Mouse (Mus musculus) testis, adult 2 months (tissue): ENCODE results near the gene Omp. TPM values are rescaled to one million over a fixed set of nuclear protein-coding genes. Genes with fewer than 3 reads are reported as not detected.

Experiments used
- H3K27ac ChIP-seq: fragments of 200-500 bp; 2 replicates; pipeline ENCODE4 v1.5.1; 2012; ENCODE audit warnings: low read depth, low read length; ENCODE audit not compliant: control insufficient read depth, insufficient read depth
- H3K27me3 ChIP-seq: fragments of 200-500 bp; 2 replicates; pipeline ENCODE4 v1.6.1; 2012; ENCODE audit warnings: mild to moderate bottlenecking, low read length, moderate library complexity; ENCODE audit not compliant: control insufficient read depth, insufficient read depth
- H3K36me3 ChIP-seq: fragments of 200-500 bp; 2 replicates; pipeline ENCODE4 v1.6.1; 2012; ENCODE audit warnings: mild to moderate bottlenecking, low read length; ENCODE audit not compliant: control insufficient read depth, insufficient read depth
- H3K4me1 ChIP-seq: fragments of 200-500 bp; 2 replicates; pipeline ENCODE4 v1.6.1; 2012; ENCODE audit warnings: low read length; ENCODE audit not compliant: control insufficient read depth, insufficient read depth
- H3K4me3 ChIP-seq: fragments of 200-500 bp; 2 replicates; pipeline ENCODE4 v1.5.1; 2012; ENCODE audit warnings: low read depth, mild to moderate bottlenecking, low read length, moderate library complexity, mixed read lengths; ENCODE audit not compliant: control insufficient read depth
- CTCF ChIP-seq: fragments of 200-500 bp; IDR thresholded peaks from 2 replicates; pipeline ENCODE4 v1.5.1; 2012; ENCODE audit warnings: low read depth, mild to moderate bottlenecking, inconsistent platforms, low read length, moderate library complexity; ENCODE audit not compliant: control insufficient read depth, insufficient read depth, insufficient replicate concordance
- POLR2A ChIP-seq: fragments of 200-500 bp; IDR thresholded peaks from 2 replicates; pipeline ENCODE4 v1.6.1; 2012; ENCODE audit warnings: low read depth, mild to moderate bottlenecking, inconsistent platforms, low read length, moderate library complexity; ENCODE audit not compliant: control insufficient read depth
- polyA plus RNA-seq: library from polyadenylated mRNA; depleted of rRNA; stranded (reverse); fragments of >200 nt; gene quantifications from 2 replicates; pipeline ENCODE4 v1.2.3, GENCODE M21; 2012; rRNA removed

Omp gene
- polyA plus RNA-seq = 0.11 and 0.14 TPM in 2 replicates

DNA sequence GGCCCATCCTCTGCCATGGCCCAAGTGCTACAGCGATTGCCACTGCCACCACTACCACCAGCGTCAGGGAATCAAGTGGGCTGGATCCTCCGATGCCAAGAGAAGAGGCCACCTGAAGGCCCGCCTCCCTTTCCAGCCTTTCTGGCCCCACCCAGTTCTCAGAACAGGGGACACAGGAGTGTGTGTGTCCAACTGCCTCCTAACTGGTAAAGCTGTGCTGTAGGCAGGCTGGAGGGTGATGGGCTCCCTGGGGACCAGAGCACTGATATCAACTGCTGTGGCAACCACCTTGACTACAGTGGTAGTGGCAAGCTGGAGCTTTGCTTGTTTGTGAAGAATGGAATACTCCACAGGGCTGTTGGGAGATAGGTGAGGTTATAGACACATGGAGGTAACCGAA, at the start of gene Omp:
Gene Omp (minus strand): TSS at position 101 of the 400 bp plus-strand sequence.
- Histone ChIP-seq H3K27ac (no peak within 1 kb of the TSS), H3K4me1 (no peaks in the 10 kb centered on the region), H3K36me3 (no peaks in the 10 kb centered on the region), H3K4me3 (no peak within 1 kb of the TSS), H3K27me3 (no peaks in the 10 kb centered on the region)
- no peak for TF ChIP-seq POLR2A

- H3K27ac ChIP-seq = 0 out of 2 replicates have a peak overlapping the region, but pooled peaks have one; percentile 25
- TF ChIP-seq POLR2A (peak; percentile 48; the same call in 1 of the 2 replicates), CTCF (no peak)
- H3K36me3 ChIP-seq = no peaks in the 10 kb centered on the region
- peak overlapping the region; percentile 74 for H3K4me3 ChIP-seq
- H3K4me1 ChIP-seq = peaks cover 8% of the 10 kb centered on the region
- H3K27me3 ChIP-seq = no peaks in the 10 kb centered on the region
Measured at GRCm38 (mm10) chr7:98194026-98194792, 48.9 kb upstream of the Omp start.

GRCm38 (mm10) chr7:98193515-98194025, 48.3 kb upstream of the Omp start:
- peak; percentile 12; the same call in 1 of the 2 replicates for TF ChIP-seq CTCF
- TF ChIP-seq POLR2A = no peak
- no peaks in the 10 kb centered on the region for H3K27me3 ChIP-seq

DNA sequence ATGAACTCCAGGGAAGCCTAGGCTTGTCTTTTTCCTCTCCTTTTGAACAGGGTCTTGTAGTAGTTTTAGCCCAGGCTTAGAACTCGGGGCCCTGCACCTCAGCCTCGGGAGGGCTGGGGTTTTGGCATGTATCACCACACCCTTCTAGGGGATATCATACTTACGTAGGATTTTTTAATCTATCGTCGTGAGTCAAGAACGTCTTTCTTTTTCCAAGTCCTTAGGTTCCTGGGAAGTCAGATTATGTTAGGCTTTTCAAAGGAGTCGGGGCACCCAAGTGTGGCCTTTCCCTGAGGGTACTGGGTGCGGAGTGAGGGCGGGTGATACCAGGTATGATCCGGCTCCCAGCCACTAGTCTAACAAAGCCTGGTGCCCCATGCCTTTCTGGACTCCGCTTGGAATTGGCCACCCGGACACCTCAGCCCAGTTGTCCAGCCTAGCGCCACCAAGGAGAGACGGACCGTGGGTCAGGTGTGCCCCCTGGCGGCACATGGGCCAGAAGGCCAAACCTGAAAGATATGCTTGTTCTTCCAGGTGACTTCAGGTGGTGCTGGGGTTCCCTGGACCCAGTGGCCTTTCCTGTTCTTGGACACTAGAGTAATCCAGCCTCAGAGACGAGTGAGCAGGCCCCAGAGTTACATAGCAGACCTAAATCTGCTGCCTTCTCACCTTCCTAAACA, 46.4 kb upstream of the Omp start:
- H3K27me3 ChIP-seq = no peaks in the 10 kb centered on the region
- H3K4me3 ChIP-seq = no peak overlapping the region
- no peak overlapping the region for H3K27ac ChIP-seq
- H3K36me3 ChIP-seq = no peaks in the 10 kb centered on the region
- H3K4me1 ChIP-seq = peaks cover 8% of the 10 kb centered on the region
- TF ChIP-seq POLR2A (no peak), CTCF (peak; percentile 29; the same call in 1 of the 2 replicates)

More at GRCm38 (mm10) chr7:98193515-98194025, 48.3 kb upstream of the Omp start:
- Histone ChIP-seq H3K4me1 (peaks cover 8% of the 10 kb centered on the region), H3K27ac (no peak overlapping the region), H3K4me3 (peak overlapping the region; percentile 74), H3K36me3 (no peaks in the 10 kb centered on the region)

- Histone ChIP-seq H3K27me3 (no peaks in the 10 kb centered on the region), H3K4me3 (no peak overlapping the region), H3K4me1 (peaks cover 8% of the 10 kb centered on the region), H3K27ac (no peak overlapping the region), H3K36me3 (no peaks in the 10 kb centered on the region)
- TF ChIP-seq CTCF (no peak), POLR2A (no peak)
Measured at GRCm38 (mm10) chr7:98190578-98190977, 45.3 kb upstream of the Omp start.

DNA sequence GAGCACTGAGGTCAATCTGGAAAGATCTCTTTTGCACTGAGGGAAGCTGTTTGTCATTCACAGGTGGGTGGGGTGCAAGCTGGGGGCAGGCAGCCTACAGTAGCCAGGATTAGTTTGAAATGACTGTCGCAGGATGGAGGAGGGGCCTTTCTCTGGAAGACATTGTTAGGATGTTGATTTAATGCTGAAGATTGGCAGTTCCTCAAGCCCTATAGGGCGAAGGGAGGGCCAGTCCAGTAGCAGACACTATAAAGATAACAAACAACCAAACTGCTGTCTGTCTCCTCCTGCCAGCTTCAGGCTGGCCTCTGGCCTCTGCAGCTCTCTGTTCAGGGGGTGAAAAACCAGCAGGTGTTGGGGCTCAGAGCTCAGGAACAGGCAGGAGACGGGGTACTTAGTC, 44.4 kb upstream of the Omp start:
- Histone ChIP-seq H3K36me3 (no peaks in the 10 kb centered on the region), H3K4me3 (no peak overlapping the region), H3K4me1 (peaks cover 11% of the 10 kb centered on the region), H3K27me3 (no peaks in the 10 kb centered on the region), H3K27ac (no peak overlapping the region)
- TF ChIP-seq POLR2A (no peak), CTCF (no peak)

DNA sequence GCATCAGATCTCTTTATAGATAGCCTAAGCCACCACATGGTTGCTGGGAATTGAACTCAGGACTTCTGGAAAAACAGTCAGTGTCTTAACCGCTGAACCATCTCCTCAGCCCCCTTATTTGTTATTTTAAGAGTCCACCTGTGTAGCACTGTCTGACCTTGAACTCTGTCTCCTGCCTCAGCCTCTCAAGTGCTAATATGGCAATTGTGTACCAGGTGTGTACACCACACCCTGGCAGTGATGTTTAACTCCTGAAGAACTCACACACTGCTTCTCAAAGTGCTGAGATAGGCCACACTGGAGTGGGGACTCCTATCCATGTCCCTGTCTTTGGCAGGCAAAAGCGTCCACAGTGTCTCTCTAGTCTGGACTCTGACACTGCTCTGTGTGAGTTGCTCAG, 43.4 kb upstream of the Omp start:
- Histone ChIP-seq H3K4me3 (no peak overlapping the region), H3K27ac (no peak overlapping the region), H3K36me3 (no peaks in the 10 kb centered on the region), H3K27me3 (no peaks in the 10 kb centered on the region), H3K4me1 (peaks cover 6% of the 10 kb centered on the region)
- TF ChIP-seq CTCF = no peak
- TF ChIP-seq POLR2A = no peak
